Mouse (Mus musculus): Measurements from ENCODE around the gene Cby1. TPM values are rescaled to one million over a fixed set of nuclear protein-coding genes. Genes with fewer than 3 reads are reported as not detected.

The Cby1 gene
- 10 to 100 TPM; 43.5 to 56.1 TPM for total RNA-seq (2021)

DNA sequence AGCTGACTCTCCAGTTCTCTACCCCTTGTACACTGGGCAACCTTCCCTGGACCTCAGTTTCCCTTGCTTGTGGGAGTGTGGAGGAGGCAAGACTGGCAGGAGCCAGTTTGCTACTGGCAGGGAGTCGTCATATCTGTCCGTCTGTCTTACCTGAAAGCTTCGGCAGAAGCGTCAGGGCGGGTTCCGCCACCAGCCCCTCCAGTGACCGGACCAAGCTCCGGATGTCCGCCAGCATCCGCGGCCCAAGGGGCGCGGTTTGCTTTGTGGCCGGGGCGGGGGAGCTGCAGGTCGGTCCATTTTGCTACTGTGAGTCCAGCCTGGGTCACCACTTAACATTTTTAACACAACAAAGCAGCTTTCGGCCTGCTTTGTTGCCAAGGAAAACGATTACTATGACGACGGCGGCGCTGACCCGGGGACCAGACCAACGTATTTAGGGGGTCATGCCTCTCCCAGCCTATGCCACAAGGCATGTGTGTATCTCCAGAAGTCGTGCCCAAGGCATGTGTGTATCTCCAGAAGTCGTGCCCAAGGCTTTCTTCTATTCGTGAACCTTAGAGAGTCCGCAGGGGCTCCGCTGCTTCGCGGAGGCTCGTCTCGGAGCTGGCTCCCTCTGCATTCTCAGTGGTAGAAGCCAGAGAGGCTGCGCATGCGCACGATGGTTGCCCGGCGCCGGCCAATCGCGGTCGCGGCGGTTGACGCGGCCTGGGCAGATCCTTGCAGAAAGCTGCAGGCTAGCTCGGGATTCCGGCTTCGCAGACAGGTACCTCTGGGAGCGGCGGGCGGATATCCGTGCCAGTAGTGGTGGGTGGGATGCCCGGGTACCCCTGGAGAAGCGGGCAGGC, at the start of gene Cby1, which contains the start of gene Fam227a:
Gene Cby1, plus strand, starts transcription at position 669 of the 845 bp plus-strand sequence.
Gene Fam227a, minus strand, starts transcription at position 426 of the 845 bp plus-strand sequence.
- DNase-seq (ENCODE audit: low spot score in 2 of 2) = peak; percentile 97 to 98
- intact Hi-C loops (cut with DNase I) = loop anchor here (10.0 kb wide), 1 partner anchor 434 kb away; the partner anchor contains the start of genes Gm49486 and Pick1

DNA sequence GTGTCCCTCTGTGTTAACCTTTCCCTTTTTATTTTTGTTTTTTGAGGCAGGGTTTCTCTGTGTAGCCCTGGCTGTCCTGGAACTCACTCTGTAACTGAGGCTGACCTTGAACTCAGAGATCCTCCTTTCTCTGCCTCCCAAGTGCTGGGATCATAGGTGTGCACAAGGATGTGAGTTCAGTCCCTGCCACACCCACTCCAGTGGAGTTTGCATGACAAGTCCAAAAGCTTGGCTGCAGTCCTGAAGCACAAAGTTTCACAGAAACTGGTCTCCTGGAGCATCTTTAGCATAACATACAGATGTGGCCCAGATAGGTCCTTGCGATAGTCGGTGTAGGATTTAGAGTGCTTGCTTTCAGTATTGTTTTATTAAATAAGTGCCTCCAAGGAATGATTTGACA, 49.8 kb upstream of the Cby1 start:
- DNase-seq (ENCODE audit: low spot score in 2 of 2) = no peak
- intact Hi-C loops (cut with DNase I) = loop anchor here (5.0 to 10.0 kb wide), 2 partner anchors 47 to 364 kb away; no protein-coding TSS in a partner anchor

DNA sequence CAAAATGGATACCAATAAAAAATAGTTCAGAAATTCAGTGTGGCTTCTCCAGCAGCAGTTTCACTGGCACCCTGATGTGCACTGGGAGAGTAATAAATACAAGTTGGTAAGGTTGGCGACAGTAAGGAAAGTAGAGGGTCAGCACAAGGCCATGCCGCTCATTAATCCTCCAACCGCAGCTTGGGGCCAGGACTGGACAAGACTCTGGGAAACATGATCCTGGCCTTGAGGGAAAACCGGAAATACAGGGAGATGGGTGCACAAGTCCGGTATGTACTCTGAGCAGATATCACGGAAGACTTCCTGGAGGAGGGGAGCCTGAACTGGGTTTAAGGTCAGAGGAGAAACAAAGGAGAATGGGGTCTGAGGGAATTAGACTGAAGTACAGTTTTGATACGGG, 43.5 kb upstream of the Cby1 start:
- intact Hi-C loops (cut with DNase I) = no loop called here
- DNase-seq (ENCODE audit: low spot score in 2 of 2) = no peak

DNA sequence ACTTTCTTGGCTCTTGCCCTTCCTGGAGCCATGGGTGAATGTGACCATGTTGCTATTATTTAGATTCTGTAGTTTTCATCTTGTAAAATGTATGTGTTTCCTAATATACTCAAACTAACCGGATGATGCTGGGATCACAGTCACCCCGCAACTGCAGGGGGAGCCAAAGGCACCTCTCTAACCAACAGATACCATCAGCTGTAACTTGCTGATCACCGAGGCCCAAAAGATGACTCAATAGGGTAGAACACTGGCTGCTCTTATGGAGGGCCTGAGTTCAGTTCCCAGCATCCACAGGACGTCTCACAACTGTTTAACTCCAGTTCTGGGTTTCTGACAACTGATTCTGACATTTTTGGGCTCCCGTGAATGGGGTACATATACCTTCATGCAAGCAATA, 42.3 kb upstream of the Cby1 start:
- no peak for DNase-seq (ENCODE audit: low spot score in 2 of 2)
- intact Hi-C loops (cut with DNase I) = no loop called here

DNA sequence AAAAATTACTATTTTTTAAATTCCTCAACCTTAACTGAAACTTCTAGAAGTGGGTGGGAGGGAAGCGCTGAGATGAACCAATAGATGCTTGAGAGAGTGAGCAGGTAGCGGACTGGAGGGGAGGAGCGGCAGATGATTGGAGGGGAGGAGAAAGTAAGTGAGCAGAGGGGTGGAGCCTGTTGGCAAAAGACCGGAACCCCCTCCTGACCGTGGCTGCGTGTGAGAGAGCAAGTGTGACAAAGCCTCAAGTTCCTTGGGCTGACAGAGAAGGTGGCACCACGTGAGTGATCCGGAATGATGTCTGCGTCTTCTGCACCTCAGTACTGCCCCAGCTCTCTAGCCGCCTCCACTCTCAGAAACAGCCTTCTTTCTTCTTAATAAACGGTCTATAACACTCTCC, 41.9 kb upstream of the Cby1 start:
- intact Hi-C loops (cut with DNase I) = no loop called here

DNA sequence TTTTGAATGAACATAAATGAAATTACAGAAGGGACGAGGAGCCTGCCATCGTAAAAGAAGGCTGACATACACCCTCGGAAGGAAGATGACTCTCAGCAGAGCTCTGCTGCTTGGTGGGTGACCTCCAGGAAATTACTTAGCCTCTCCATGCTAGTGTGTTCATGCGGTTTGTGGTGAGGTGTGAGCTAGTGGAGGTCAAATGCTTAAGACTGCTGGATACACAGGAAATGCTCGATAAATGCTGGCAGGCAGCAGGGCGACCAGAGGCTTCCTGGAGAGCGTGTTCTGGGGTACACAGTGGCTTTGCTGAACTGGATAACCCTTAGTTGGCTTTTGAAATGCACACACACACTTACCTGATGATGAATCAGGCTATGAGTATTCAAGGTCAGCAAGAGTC, 40.5 kb upstream of the Cby1 start:
- intact Hi-C loops (cut with DNase I) = no loop called here
- DNase-seq (ENCODE audit: low spot score in 2 of 2) = no peak

More for the DNA sequence above, 41.9 kb upstream of the Cby1 start:
- no peak for DNase-seq (ENCODE audit: low spot score in 2 of 2)

DNA sequence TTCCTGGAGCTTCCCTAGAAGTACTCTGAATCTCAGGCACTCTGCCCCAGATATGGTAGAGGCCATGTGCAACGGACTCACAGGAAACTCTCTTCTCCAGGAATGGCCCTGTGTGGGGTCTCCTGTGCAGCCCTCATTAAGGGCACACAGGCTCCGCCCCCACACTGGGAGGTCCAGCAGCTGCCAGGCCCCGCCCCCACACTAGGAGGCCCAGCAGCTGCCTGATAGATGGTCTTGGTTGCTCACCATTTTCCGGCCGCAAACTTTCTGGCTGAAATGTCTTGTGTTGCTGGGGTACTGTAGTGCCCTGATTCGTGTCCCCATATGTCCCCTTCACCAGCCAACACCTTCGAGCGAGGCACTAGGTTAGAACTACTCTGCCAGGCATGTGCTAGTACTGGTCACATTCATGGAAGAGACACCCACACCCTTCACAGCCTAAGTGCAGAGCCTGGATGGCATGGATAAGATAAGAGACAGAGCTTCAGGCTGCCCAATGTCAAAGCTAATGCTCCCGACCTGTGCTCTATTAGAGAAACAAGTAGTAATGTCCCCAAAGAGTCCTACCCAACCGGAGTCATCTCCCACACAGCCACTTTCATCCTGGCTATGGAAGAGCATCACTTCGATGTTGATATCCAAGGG, 39.1 kb upstream of the Cby1 start:
- intact Hi-C loops (cut with DNase I) = no loop called here
- DNase-seq (ENCODE audit: low spot score in 2 of 2) = no peak

DNA sequence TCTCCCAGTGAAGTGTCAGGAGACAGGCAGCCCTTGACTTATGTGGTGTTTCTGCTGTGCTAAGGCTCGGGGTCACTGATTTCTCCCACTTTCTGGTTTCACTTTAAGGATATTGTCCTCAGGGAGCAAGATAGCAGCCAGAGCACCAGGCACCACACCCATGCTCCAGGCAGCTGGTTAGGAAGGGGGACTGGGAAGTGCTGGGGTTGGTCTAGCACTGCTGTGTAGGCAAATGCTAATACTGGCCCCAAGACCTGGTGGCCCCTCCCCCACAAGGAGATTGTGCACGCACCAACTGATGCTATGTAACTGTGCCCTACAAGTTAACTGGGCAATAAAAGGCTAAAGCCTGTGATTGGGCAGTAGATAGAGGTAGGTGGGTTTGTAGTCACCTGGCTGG, 28.5 kb upstream of the Cby1 start:
- DNase-seq (ENCODE audit: low spot score in 2 of 2) = no peak
- intact Hi-C loops (cut with DNase I) = no loop called here

DNA sequence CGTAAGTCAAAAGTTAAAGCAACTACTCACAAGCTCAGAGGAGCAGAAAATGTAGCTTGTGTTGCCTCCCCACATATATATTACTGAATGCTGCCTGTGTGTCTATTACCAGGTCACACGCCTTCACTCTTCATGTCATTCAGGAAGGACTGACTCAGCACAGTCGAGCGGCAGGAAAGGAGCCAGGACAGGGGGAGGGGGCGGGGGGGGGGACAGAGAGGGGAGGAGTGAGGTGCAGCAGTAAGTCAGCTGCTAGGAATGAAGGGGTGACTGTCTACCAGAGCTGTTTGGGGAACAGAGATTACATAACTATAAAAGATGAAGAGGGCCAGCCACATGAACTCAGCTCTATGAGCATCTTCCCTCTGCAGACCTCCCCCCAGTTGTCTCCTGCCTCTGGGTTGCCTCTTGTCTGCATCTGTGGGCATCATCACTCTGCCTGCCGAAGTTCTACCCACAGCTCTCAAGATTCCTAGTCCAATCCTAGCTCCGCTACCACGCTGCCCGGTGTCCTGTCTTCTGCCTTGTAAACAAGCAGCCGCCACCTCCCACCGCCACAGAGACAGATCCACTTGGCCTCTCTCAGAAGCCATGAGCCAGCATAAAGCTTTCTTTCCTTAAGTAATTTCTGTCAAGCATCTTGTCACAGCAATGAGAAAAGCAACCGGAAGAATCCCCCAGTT, 17.7 kb upstream of the Cby1 start:
- peak; percentile 28 to 54 for DNase-seq (ENCODE audit: low spot score in 2 of 2)
- intact Hi-C loops (cut with DNase I) = no loop called here

DNA sequence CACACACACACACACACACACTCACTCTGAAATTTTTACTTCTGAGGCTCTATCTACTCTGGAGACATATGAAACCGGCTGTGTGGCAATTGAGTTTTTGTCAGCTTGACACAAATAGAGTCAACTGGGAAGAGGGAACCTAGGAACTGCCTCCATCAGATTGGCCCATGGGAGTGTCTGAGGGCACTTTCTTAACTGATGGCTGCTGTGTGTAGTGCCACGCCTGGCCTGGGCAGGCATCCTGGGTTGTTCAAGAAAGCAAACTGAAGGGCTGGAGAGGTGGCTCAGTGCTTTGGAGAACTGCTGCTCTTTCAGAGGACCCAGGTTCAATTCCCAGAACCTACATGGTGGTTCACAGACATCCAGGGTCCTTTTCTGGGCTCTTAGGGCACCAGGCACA, 13.5 kb upstream of the Cby1 start:
- intact Hi-C loops (cut with DNase I) = no loop called here
- no peak for DNase-seq (ENCODE audit: low spot score in 2 of 2)

DNA sequence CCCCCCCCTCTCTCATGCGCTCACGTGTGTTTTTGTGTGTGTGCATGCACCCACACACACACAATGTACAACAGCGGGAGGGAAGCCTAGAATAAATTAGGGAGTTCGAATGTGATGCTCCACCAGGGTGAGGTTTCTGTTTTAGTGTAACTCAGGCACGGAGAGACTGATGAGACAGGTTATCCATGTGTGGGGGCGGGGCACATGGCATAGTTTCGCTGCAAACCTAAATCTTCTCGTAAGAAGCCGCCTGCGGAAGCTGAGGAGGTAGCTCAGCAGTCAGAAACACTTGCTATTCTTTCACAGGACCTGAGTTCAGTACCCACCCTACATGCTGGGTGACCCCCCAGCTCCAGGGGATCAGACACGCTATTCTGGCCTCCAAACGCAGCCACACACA, 10.9 kb upstream of the Cby1 start:
- peak in 1 of 2 experiments; percentile 35 for DNase-seq (ENCODE audit: low spot score in 2 of 2)
- intact Hi-C loops (cut with DNase I) = no loop called here

DNA sequence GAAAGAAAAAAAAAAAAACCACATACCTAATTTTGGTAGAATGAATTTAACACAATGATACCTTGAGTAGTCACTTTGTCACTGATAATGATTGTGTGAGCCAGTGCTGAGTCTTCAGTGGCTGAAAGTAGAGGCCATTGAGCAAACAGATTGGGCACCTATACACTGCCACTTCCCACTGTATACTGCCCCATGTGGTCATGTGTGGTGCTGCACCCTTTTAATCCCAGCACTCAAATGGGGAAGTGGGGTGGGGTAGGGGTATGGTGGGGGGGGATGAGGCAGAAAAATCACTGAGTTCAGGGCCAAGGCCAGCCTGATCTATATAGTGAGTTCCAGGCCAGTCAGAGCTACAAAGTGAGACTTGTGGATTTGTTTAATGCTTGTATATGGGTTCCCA, 8.4 kb upstream of the Cby1 start:
- intact Hi-C loops (cut with DNase I) = loop anchor here (10.0 kb wide), 1 partner anchor 426 kb away; the partner anchor contains the start of genes Gm49486 and Pick1

DNA sequence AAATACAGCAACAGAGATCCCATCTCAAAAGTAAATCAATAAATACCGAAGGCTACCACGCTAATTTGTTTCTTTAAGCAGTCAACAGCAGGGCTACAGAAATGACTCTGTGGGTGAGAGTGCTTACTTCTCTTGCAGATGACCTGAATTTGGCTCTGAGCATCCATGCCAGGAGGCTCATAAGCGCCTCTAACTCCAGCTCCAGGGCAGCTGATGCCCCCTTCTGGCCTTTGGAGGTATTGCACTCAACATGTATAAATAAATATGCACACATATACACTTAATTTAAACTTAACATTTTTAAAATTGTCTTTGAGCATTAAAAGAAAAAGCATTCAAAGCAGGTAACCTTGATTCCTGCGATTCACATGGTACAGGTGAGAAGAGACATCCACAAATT, 7.5 kb upstream of the Cby1 start:
- no peak for DNase-seq (ENCODE audit: low spot score in 2 of 2)
- intact Hi-C loops (cut with DNase I) = loop anchor here (10.0 kb wide), 1 partner anchor 427 kb away; the partner anchor contains the start of genes Gm49486 and Pick1

More for the DNA sequence above, 8.4 kb upstream of the Cby1 start:
- DNase-seq (ENCODE audit: low spot score in 2 of 2) = no peak

DNA sequence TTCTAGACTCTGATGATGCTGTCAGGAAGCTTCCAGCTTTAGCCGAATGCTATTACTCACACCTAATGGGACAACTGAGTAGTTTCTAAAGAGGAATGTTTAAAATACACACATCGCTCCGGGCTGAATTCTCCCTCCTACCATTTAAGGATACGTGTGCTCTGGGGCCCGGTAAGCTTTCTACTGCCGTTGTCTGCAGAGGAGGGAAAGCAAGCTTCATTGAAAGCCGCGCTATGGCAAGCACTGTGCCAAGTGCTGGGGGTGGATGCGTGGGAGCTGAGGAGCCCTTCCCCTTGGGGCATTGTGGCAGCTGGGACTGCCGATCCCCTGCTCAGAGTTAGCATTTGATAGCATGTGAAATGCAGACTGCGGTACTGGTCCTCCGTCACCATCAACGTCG, 2.5 kb upstream of the Cby1 start:
- peak; percentile 48 to 62 for DNase-seq (ENCODE audit: low spot score in 2 of 2)

DNA sequence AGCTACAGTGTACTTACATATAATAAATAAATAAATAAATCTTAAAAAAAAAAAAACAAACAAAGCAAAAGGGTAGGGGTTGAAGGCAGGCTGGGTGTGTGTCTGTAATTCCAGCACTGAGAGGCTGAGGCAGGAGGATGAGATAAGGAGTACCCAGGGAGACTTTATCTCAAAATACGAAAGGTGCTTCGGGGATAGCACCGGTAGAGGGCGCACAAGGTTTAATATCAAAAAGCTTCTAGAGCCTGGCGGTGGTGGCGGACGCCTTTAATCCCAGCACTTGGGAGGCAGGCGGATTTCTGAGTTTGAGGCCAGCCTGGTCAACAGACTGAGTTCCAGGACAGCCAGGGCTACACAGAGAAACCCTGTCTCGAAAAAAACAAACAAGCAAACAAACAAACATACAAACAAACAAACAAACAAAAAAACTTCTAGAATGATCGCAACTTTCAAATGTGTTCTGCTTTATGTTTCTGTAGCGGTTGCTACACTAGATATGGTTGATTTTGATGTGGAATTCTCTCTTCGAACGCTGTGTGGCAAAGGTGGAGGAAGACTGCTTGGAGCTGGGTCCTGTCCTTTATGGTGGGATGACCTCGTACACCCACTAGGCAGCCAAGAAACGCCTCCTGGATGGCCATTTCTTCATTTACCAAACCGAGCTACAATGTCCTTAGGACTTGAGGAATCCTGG, 1.0 kb upstream of the Cby1 start:
- DNase-seq (ENCODE audit: low spot score in 2 of 2) = peak; percentile 78 to 83
- intact Hi-C loops (cut with DNase I) = loop anchor here (10.0 kb wide), 1 partner anchor 433 kb away; the partner anchor contains the start of genes Gm49486 and Pick1

More for the DNA sequence above, 2.5 kb upstream of the Cby1 start:
- intact Hi-C loops (cut with DNase I) = loop anchor here (10.0 kb wide), 1 partner anchor 432 kb away; the partner anchor contains the start of genes Gm49486 and Pick1

DNA sequence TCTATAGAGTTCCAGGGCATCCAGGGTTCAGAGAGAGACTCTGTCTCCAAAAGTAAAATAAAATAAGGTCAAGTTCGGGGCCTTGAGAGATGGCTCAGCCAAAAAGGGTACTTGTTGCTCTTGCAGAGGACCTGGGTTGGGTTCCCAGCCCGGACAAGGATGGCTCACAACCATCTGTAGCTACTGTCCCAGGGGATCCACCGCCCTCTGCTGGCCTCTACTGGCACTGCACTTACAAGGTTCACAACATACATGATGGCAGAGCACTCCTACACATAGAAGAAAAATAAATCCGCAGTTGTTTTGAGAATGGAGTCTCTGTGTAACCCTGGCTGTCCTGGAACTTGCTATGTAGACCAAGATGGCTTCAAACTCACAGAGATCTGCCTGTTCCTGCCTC, 2.9 kb downstream of the Cby1 start:
- intact Hi-C loops (cut with DNase I) = no loop called here
- DNase-seq (ENCODE audit: low spot score in 2 of 2) = no peak

DNA sequence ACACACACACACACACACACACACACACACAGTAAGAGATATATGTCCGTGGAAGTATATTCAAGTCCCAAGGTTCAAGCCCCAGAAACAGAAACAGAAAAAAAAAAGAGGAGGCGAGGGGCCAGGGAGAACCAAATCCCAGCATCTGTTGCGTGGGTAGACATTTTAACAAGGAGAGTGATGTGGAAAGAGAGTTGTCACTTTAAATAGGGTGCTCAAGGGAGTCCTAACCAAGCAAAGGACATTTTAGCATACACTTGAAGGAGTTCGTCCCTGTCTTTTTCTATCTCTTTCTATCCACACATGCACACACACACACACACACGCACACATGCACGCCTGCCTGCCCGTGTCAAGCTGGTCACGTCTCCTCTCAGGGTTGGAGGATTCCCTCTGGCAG, 5.7 kb downstream of the Cby1 start:
- DNase-seq (ENCODE audit: low spot score in 2 of 2) = peak in 1 of 2 experiments; percentile 32
- intact Hi-C loops (cut with DNase I) = no loop called here

DNA sequence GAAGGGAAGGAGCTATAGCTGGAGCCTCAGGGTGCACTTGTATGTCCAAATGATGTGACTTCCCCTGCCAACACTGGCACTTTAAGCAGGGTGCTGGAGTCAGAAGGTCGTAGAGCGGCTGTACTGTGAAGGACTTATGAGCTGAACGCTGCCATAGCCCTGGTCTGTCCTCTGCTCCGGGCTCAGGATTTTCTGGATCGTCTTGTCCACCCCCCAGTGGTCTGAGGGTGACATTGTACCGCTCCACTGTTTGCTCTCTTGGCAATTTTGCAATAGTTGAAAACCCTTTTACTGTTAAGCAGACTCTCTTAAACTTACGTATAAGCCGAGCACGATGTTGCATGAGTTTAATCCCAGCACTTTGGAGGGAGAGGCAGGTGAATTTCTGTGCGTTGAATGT, 10.2 kb downstream of the Cby1 start:
- DNase-seq (ENCODE audit: low spot score in 2 of 2) = no peak
- intact Hi-C loops (cut with DNase I) = no loop called here

DNA sequence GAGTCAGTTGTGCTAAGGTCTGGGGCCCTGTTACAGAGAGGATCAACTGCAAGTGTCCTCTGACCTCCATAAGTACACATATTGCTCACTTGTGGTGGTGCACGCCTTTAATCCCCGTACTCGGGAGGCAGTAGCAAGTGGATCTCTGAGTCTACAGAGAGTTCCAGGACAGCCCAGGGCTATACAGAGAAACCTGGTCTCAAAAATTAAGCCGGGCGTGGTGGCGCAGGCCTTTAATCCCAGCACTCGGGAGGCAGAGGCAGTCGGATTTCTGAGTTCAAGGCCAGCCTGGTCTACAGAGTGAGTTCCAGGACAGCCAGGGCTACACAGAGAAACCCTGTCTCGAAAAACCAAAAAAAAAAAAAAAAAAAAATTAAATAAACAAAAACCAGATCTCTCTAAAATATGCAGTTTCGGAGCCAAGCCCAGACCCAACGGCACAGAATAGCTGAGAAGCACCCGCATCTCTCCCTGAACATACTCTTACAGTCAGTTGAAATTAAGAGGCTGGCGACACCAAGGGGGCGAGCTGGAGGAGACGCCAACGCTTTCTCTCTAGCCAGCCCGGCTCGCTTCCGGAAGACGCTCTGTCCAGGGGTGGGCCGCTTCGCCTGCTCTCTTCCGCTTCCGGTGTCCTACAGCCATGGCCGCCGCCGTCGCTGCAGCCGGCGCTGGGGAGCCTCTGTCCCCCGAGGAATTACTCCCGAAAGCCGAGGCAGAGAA, 11.4 kb downstream of the Cby1 start, which contains the start of gene Tomm22:
Gene Tomm22, plus strand, starts transcription at position 613 of the 723 bp plus-strand sequence.
- intact Hi-C loops (cut with DNase I) = loop anchor here (2.0 kb wide), 1 partner anchor 16 kb away; the partner anchor contains the start of gene Josd1
- peak; percentile 87 to 91 for DNase-seq (ENCODE audit: low spot score in 2 of 2)
